Mouse (Mus musculus): ENCODE data around the gene Prrxl1.

The Prrxl1 gene

GRCm38 (mm10) chr14:32599290-32600041, at the start of gene Prrxl1:
Prrxl1 (plus strand) TSS chr14:32599407.
- DNase-seq (ENCODE audit: low spot score), result no peak

- no peak for DNase-seq (ENCODE audit: low spot score)
Observed at GRCm38 (mm10) chr14:32551854-32552253, 47.4 kb upstream of the Prrxl1 start.

- DNase-seq (ENCODE audit: low spot score), result peak; percentile 59
Observed at GRCm38 (mm10) chr14:32553198-32553903, 45.9 kb upstream of the Prrxl1 start.

- DNase-seq (ENCODE audit: low spot score), result no peak
Observed at GRCm38 (mm10) chr14:32554860-32555526, 44.2 kb upstream of the Prrxl1 start.

GRCm38 (mm10) chr14:32561428-32561827, 37.8 kb upstream of the Prrxl1 start:
- DNase-seq (ENCODE audit: low spot score), result no peak

- DNase-seq (ENCODE audit: low spot score), result no peak
Observed at GRCm38 (mm10) chr14:32563661-32564060, 35.5 kb upstream of the Prrxl1 start.

GRCm38 (mm10) chr14:32572519-32572918, 26.7 kb upstream of the Prrxl1 start:
- DNase-seq (ENCODE audit: low spot score), result no peak

- no peak for DNase-seq (ENCODE audit: low spot score)
Observed at GRCm38 (mm10) chr14:32578420-32578819, 20.8 kb upstream of the Prrxl1 start.

GRCm38 (mm10) chr14:32583696-32584095, 15.5 kb upstream of the Prrxl1 start:
- no peak for DNase-seq (ENCODE audit: low spot score)

- DNase-seq (ENCODE audit: low spot score), result peak; percentile 61
Observed at GRCm38 (mm10) chr14:32587013-32587784, 12.0 kb upstream of the Prrxl1 start.

GRCm38 (mm10) chr14:32590377-32590776, 8.8 kb upstream of the Prrxl1 start:
- no peak for DNase-seq (ENCODE audit: low spot score)

- DNase-seq (ENCODE audit: low spot score), result peak; percentile 44
Observed at GRCm38 (mm10) chr14:32597232-32598231, 1.7 kb upstream of the Prrxl1 start.

GRCm38 (mm10) chr14:32598437-32599219, 579 bp upstream of the Prrxl1 start:
- DNase-seq (ENCODE audit: low spot score), result no peak

- no peak for DNase-seq (ENCODE audit: low spot score)
Observed at GRCm38 (mm10) chr14:32600110-32600509, 903 bp downstream of the Prrxl1 start.

GRCm38 (mm10) chr14:32605508-32605907, 6.3 kb downstream of the Prrxl1 start:
- no peak for DNase-seq (ENCODE audit: low spot score)

- DNase-seq (ENCODE audit: low spot score), result no peak
Observed at GRCm38 (mm10) chr14:32606316-32606715, 7.1 kb downstream of the Prrxl1 start.

- DNase-seq (ENCODE audit: low spot score), result no peak
Observed at GRCm38 (mm10) chr14:32609392-32609791, 10.2 kb downstream of the Prrxl1 start.

GRCm38 (mm10) chr14:32617253-32617652, 18.0 kb downstream of the Prrxl1 start:
- DNase-seq (ENCODE audit: low spot score), result no peak

- no peak for DNase-seq (ENCODE audit: low spot score)
Observed at GRCm38 (mm10) chr14:32624245-32624644, 25.0 kb downstream of the Prrxl1 start.

- DNase-seq (ENCODE audit: low spot score), result no peak
Observed at GRCm38 (mm10) chr14:32624811-32625210, 25.6 kb downstream of the Prrxl1 start.
